Mouse (Mus musculus) megakaryocyte, embryonic 14.5 days (primary cell): ENCODE results near the gene Ncbp2. TPM values are rescaled to one million over a fixed set of nuclear protein-coding genes. Genes with fewer than 3 reads are reported as not detected.

Source experiments
- H3K27me3 ChIP-seq: replicated peaks from 2 replicates; pipeline ENCODE3; 2012; ENCODE audit warnings: inconsistent platforms
- H3K36me3 ChIP-seq: replicated peaks from 2 replicates; pipeline ENCODE3; 2012; ENCODE audit warnings: low read length, inconsistent platforms, mixed read lengths
- H3K4me1 ChIP-seq: 2 replicates; pipeline ENCODE4 v1.6.1; 2012; ENCODE audit warnings: inconsistent platforms
- H3K4me3 ChIP-seq: replicated peaks from 2 replicates; pipeline ENCODE3; 2012; ENCODE audit warnings: moderate library complexity, mild to moderate bottlenecking, inconsistent platforms
- H3K9me3 ChIP-seq: 2 replicates; pipeline ENCODE4 v1.6.1; 2012; ENCODE audit warnings: inconsistent platforms
- FLI1 ChIP-seq: IDR thresholded peaks from 2 replicates; pipeline ENCODE4 v1.6.1; 2012; ENCODE audit warnings: low read length, inconsistent platforms, mixed read lengths
- GATA1 ChIP-seq: IDR thresholded peaks from 3 replicates; pipeline ENCODE4 v1.6.1; 2012; ENCODE audit warnings: mixed read lengths, low read length, inconsistent platforms, borderline replicate concordance
- polyA plus RNA-seq: library from polyadenylated mRNA; stranded (reverse); fragments of >175 nt; gene quantifications from 2 replicates; pipeline ENCODE4 v1.2.3, GENCODE M21; 2012; ENCODE audit warnings: low replicate concordance; ENCODE audit not compliant: insufficient read depth

Ncbp2 gene
- polyA plus RNA-seq, 1 experiment: 80.8 TPM

GRCm38 (mm10) chr16:31947333-31947732 is 980 bp upstream of the Ncbp2 start:
- Histone ChIP-seq H3K4me3 (peak overlapping the region; percentile 97), H3K4me1 (peaks cover 63% of the 10 kb centered on the region), H3K36me3 (peaks cover 44% of the 10 kb centered on the region), H3K9me3 (no peaks in the 10 kb centered on the region), H3K27me3 (peaks cover 2% of the 10 kb centered on the region)
- TF ChIP-seq GATA1: no peak

GRCm38 (mm10) chr16:31947901-31948316 is 404 bp upstream of the Ncbp2 start:
- Histone ChIP-seq H3K9me3 (no peaks in the 10 kb centered on the region), H3K4me3 (peak overlapping the region; percentile 97), H3K27me3 (peaks cover 2% of the 10 kb centered on the region), H3K36me3 (peaks cover 48% of the 10 kb centered on the region), H3K4me1 (peaks cover 63% of the 10 kb centered on the region)
- TF ChIP-seq FLI1: no peak
- no peak for TF ChIP-seq GATA1

- Histone ChIP-seq H3K27me3 (no peaks in the 10 kb centered on the region), H3K4me1 (no peaks in the 10 kb centered on the region), H3K9me3 (no peaks in the 10 kb centered on the region), H3K36me3 (peaks cover 98% of the 10 kb centered on the region), H3K4me3 (no peak overlapping the region)
- TF ChIP-seq GATA1 (no peak), FLI1 (no peak)
Measured at GRCm38 (mm10) chr16:31963224-31963623, 14.9 kb downstream of the Ncbp2 start.

- Histone ChIP-seq H3K36me3 (peaks cover 79% of the 10 kb centered on the region), H3K27me3 (no peaks in the 10 kb centered on the region), H3K4me1 (no peaks in the 10 kb centered on the region)
Measured at GRCm38 (mm10) chr16:31975258-31975657, 26.9 kb downstream of the Ncbp2 start.

GRCm38 (mm10) chr16:31979501-31979900 is 31.2 kb downstream of the Ncbp2 start:
- Histone ChIP-seq H3K9me3 (no peaks in the 10 kb centered on the region), H3K27me3 (no peaks in the 10 kb centered on the region), H3K4me3 (no peak overlapping the region), H3K4me1 (no peaks in the 10 kb centered on the region), H3K36me3 (peaks cover 64% of the 10 kb centered on the region)
- TF ChIP-seq GATA1 (no peak), FLI1 (no peak)

More at GRCm38 (mm10) chr16:31975258-31975657, 26.9 kb downstream of the Ncbp2 start:
- no peak overlapping the region for H3K4me3 ChIP-seq
- no peaks in the 10 kb centered on the region for H3K9me3 ChIP-seq
- no peak for TF ChIP-seq FLI1
- no peak for TF ChIP-seq GATA1

- H3K27me3 ChIP-seq: no peaks in the 10 kb centered on the region
- H3K9me3 ChIP-seq: no peaks in the 10 kb centered on the region
- H3K36me3 ChIP-seq: peaks cover 64% of the 10 kb centered on the region
- TF ChIP-seq GATA1 (no peak), FLI1 (no peak)
- no peak overlapping the region for H3K4me3 ChIP-seq
- H3K4me1 ChIP-seq: no peaks in the 10 kb centered on the region
Measured at GRCm38 (mm10) chr16:31980946-31981345, 32.6 kb downstream of the Ncbp2 start.

- TF ChIP-seq GATA1: no peak
- TF ChIP-seq FLI1: no peak
- Histone ChIP-seq H3K36me3 (peaks cover 68% of the 10 kb centered on the region), H3K9me3 (no peaks in the 10 kb centered on the region), H3K4me1 (peaks cover 6% of the 10 kb centered on the region), H3K27me3 (no peaks in the 10 kb centered on the region), H3K4me3 (no peak overlapping the region)
Measured at GRCm38 (mm10) chr16:31992039-31992438, 43.7 kb downstream of the Ncbp2 start.

- TF ChIP-seq GATA1 (no peak), FLI1 (no peak)
- Histone ChIP-seq H3K4me3 (no peak overlapping the region), H3K36me3 (peaks cover 63% of the 10 kb centered on the region), H3K27me3 (no peaks in the 10 kb centered on the region), H3K9me3 (no peaks in the 10 kb centered on the region), H3K4me1 (peaks cover 6% of the 10 kb centered on the region; the same call in 1 of the 2 replicates)
Measured at GRCm38 (mm10) chr16:31993195-31993594, 44.9 kb downstream of the Ncbp2 start.

- no peaks in the 10 kb centered on the region for H3K27me3 ChIP-seq
- H3K4me1 ChIP-seq: peaks cover 8% of the 10 kb centered on the region; the same call in 1 of the 2 replicates
- no peak overlapping the region for H3K4me3 ChIP-seq
- TF ChIP-seq FLI1: no peak
- TF ChIP-seq GATA1: no peak
- H3K9me3 ChIP-seq: no peaks in the 10 kb centered on the region
- H3K36me3 ChIP-seq: peaks cover 61% of the 10 kb centered on the region
Measured at GRCm38 (mm10) chr16:31993946-31994345, 45.6 kb downstream of the Ncbp2 start.

- H3K36me3 ChIP-seq: peaks cover 61% of the 10 kb centered on the region
- no peak for TF ChIP-seq FLI1
Measured at GRCm38 (mm10) chr16:31996371-31996770, 48.1 kb downstream of the Ncbp2 start.

More at GRCm38 (mm10) chr16:31996371-31996770, 48.1 kb downstream of the Ncbp2 start:
- no peak overlapping the region for H3K4me3 ChIP-seq
- H3K4me1 ChIP-seq: peaks cover 17% of the 10 kb centered on the region
- H3K9me3 ChIP-seq: no peaks in the 10 kb centered on the region
- no peaks in the 10 kb centered on the region for H3K27me3 ChIP-seq
